Mouse (Mus musculus): ENCODE measurements around the gene Oprl1.

GRCm38 (mm10) chr2:181671984-181672383, 42.8 kb upstream of the Oprl1 start:
- no peak for TF ChIP-seq CTCF (IDR thresholded peaks at IDR 0.05; ENCODE audit: low read depth, low read length)
- no peak for TF ChIP-seq POLR2A (IDR thresholded peaks at IDR 0.05; ENCODE audit: extremely low read depth, insufficient read depth, low read length)
